Comparison of ENCODE assay signal across 9 mouse cellular contexts in genomic region chr2:32537941-32538340, GRCm38 (mm10). TPM values are rescaled to one million over a fixed set of nuclear protein-coding genes. Genes with fewer than 3 reads are reported as not detected.
DNase-seq lines count a peak whose midpoint lies in the region; ATAC-seq lines count a peak whose summit lies in the region.
"Had no signal": no experiment of that assay in that cellular context is flagged by ENCODE, and none has a peak within 500 bp of the region (broad histone marks: within the 10 kb centered on the region; RNA-seq: fewer than 3 reads in every experiment).

No protein-coding gene starts in this region.

- no peak overlapping the region for H3K4me3 ChIP-seq in forebrain, embryonic 16.5 days (replicated peaks; ENCODE audit: low read length)
- peak overlapping the region; percentile 92; the same call in 1 of the 2 replicates for H3K4me3 ChIP-seq in intestine, embryonic 15.5 days (replicated peaks)
- peak overlapping the region; percentile 94 for H3K4me3 ChIP-seq in midbrain, embryonic 13.5 days (replicated peaks)

- H3K27ac ChIP-seq in forebrain, embryonic 16.5 days (ENCODE audit: low read length): no peak overlapping the region
- H3K27ac ChIP-seq in intestine, embryonic 15.5 days: peak overlapping the region; percentile 69
- no peak overlapping the region for H3K27ac ChIP-seq in midbrain, embryonic 13.5 days

- peaks cover 49% of the 10 kb centered on the region for H3K4me1 ChIP-seq in forebrain, embryonic 16.5 days (replicated peaks; ENCODE audit: control insufficient read depth, insufficient read depth, low read length)
- peaks cover 47% of the 10 kb centered on the region for H3K4me1 ChIP-seq in intestine, embryonic 15.5 days (replicated peaks)
- peaks cover 63% of the 10 kb centered on the region for H3K4me1 ChIP-seq in midbrain, embryonic 13.5 days (replicated peaks)

- 78% methylated on average over 5 of the region's 5 CpGs for WGBS in forebrain, embryonic 16.5 days
- WGBS in intestine, embryonic 15.5 days: 73% methylated on average over 5 of the region's 5 CpGs
- WGBS in midbrain, embryonic 13.5 days: 81% methylated on average over 5 of the region's 5 CpGs

- H3K9me3 ChIP-seq in forebrain, embryonic 16.5 days (ENCODE audit: control insufficient read depth, low read length): no peaks in the 10 kb centered on the region
- no peaks in the 10 kb centered on the region for H3K9me3 ChIP-seq in intestine, embryonic 15.5 days
- no peaks in the 10 kb centered on the region for H3K9me3 ChIP-seq in midbrain, embryonic 13.5 days

- peak overlapping the region; percentile 79 for H3K4me2 ChIP-seq in forebrain, embryonic 16.5 days (ENCODE audit: low read length)
- peak overlapping the region; percentile 83 for H3K4me2 ChIP-seq in intestine, embryonic 15.5 days (replicated peaks)
- H3K4me2 ChIP-seq in midbrain, embryonic 13.5 days (replicated peaks): peak overlapping the region; percentile 71

- peak; percentile 96 for DNase-seq in heart, adult 11 months
- DNase-seq in heart, postnatal 25 days (ENCODE audit: low spot score): no peak
- no peak for DNase-seq in urinary bladder, adult 18-20 months (ENCODE audit: low spot score in 2 of 2)
- no peak for DNase-seq in ovary, postnatal 14 days (ENCODE audit: low spot score)
- DNase-seq in urinary bladder, adult 2 months (ENCODE audit: low spot score): no peak

- no peaks in the 10 kb centered on the region for H3K27me3 ChIP-seq in forebrain, embryonic 16.5 days (replicated peaks; ENCODE audit: control insufficient read depth, insufficient read depth, low read length)
- H3K27me3 ChIP-seq in intestine, embryonic 15.5 days (replicated peaks): no peaks in the 10 kb centered on the region
- H3K27me3 ChIP-seq in midbrain, embryonic 13.5 days: no peaks in the 10 kb centered on the region

- no peak for ATAC-seq in forebrain, embryonic 16.5 days
- ATAC-seq in intestine, embryonic 15.5 days: no peak
- no peak for ATAC-seq in midbrain, embryonic 13.5 days

- intact Hi-C loops in heart, postnatal 25 days (cut with DNase I): loop anchor here (1.0 kb wide), 1 partner anchor 28 kb away; no protein-coding TSS in a partner anchor

- H3K36me3 ChIP-seq in forebrain, embryonic 16.5 days (ENCODE audit: control insufficient read depth, insufficient read depth): no peaks in the 10 kb centered on the region
- H3K36me3 ChIP-seq in intestine, embryonic 15.5 days: no peaks in the 10 kb centered on the region
- H3K36me3 ChIP-seq in midbrain, embryonic 13.5 days: no peaks in the 10 kb centered on the region

- H3K9ac ChIP-seq in forebrain, embryonic 16.5 days (replicated peaks; ENCODE audit: low read depth, low read length): no peak overlapping the region; the same call in 1 of the 2 replicates
- peak overlapping the region; percentile 8; the same call in 1 of the 2 replicates for H3K9ac ChIP-seq in intestine, embryonic 15.5 days
- H3K9ac ChIP-seq in midbrain, embryonic 13.5 days (replicated peaks): peak overlapping the region; percentile 98; the same call in 1 of the 2 replicates

RNA-seq across cellular contexts. Expression of gene Fam102a, which starts 2.8 kb away (rescaled TPM):
- total RNA-seq in heart, postnatal 25 days (2021): 1 to 10 TPM; 7.8 to 9.2 TPM
- 4.7 and 5.6 TPM in 2 replicates for polyA plus RNA-seq in forebrain, embryonic 16.5 days (2015; fragmentation: Nextera tagmentation; extraction: Ambion mirVana)
- polyA plus RNA-seq in intestine, embryonic 15.5 days (2015; fragmentation: Nextera tagmentation; extraction: Ambion mirVana): 9.7 and 9.8 TPM in 2 replicates
- polyA plus RNA-seq in midbrain, embryonic 13.5 days (2015; fragmentation: Nextera tagmentation; extraction: Ambion mirVana): 5.6 and 7.3 TPM in 2 replicates
- 17.1 and 25.9 TPM in 2 replicates for polyA plus RNA-seq in urinary bladder, adult 2 months (2012; rRNA removed)

RNA-seq across cellular contexts. Expression of gene Dpm2, which starts 32.7 kb away (rescaled TPM):
- 10 to 100 TPM; 18.6 to 23.3 TPM for total RNA-seq in heart, postnatal 25 days (2021)
- 136 and 141 TPM in 2 replicates for polyA plus RNA-seq in forebrain, embryonic 16.5 days (2015; fragmentation: Nextera tagmentation; extraction: Ambion mirVana)
- 115 and 121 TPM in 2 replicates for polyA plus RNA-seq in intestine, embryonic 15.5 days (2015; fragmentation: Nextera tagmentation; extraction: Ambion mirVana)
- polyA plus RNA-seq in midbrain, embryonic 13.5 days (2015; fragmentation: Nextera tagmentation; extraction: Ambion mirVana): 133 and 147 TPM in 2 replicates
- polyA plus RNA-seq in urinary bladder, adult 2 months (2012; rRNA removed): 88.5 and 117 TPM in 2 replicates

RNA-seq across cellular contexts. Expression of gene Pip5kl1, which starts 36.7 kb away (rescaled TPM):
- not detected for total RNA-seq in heart, postnatal 25 days (2021)
- 3.9 and 6.8 TPM in 2 replicates for polyA plus RNA-seq in forebrain, embryonic 16.5 days (2015; fragmentation: Nextera tagmentation; extraction: Ambion mirVana)
- 0.56 and 0.69 TPM in 2 replicates for polyA plus RNA-seq in intestine, embryonic 15.5 days (2015; fragmentation: Nextera tagmentation; extraction: Ambion mirVana)
- polyA plus RNA-seq in midbrain, embryonic 13.5 days (2015; fragmentation: Nextera tagmentation; extraction: Ambion mirVana): 4.8 TPM in 2 replicates
- 0.08 TPM in 1 of 2 replicates, not detected in the other for polyA plus RNA-seq in urinary bladder, adult 2 months (2012; rRNA removed)
- total RNA-seq: common myeloid progenitor, adult 5-6 weeks had no signal

RNA-seq across cellular contexts. Expression of gene 9430097D07Rik, which starts 37.5 kb away (rescaled TPM):
- total RNA-seq in heart, postnatal 25 days (2021): not detected
- polyA plus RNA-seq in forebrain, embryonic 16.5 days (2015; fragmentation: Nextera tagmentation; extraction: Ambion mirVana): 0.42 and 0.60 TPM in 2 replicates
- not detected in 2 replicates for polyA plus RNA-seq in intestine, embryonic 15.5 days (2015; fragmentation: Nextera tagmentation; extraction: Ambion mirVana)
- 0.34 and 0.55 TPM in 2 replicates for polyA plus RNA-seq in midbrain, embryonic 13.5 days (2015; fragmentation: Nextera tagmentation; extraction: Ambion mirVana)
- polyA plus RNA-seq in urinary bladder, adult 2 months (2012; rRNA removed): 0.07 TPM in 1 of 2 replicates, not detected in the other
- total RNA-seq: common myeloid progenitor, adult 5-6 weeks had no signal

RNA-seq across cellular contexts. Expression of gene St6galnac4, which starts 49.0 kb away (rescaled TPM):
- 10 to 100 TPM; 17.7 to 21.4 TPM for total RNA-seq in heart, postnatal 25 days (2021)
- 27.4 and 29.6 TPM in 2 replicates for polyA plus RNA-seq in forebrain, embryonic 16.5 days (2015; fragmentation: Nextera tagmentation; extraction: Ambion mirVana)
- 16.4 and 18.8 TPM in 2 replicates for polyA plus RNA-seq in intestine, embryonic 15.5 days (2015; fragmentation: Nextera tagmentation; extraction: Ambion mirVana)
- polyA plus RNA-seq in midbrain, embryonic 13.5 days (2015; fragmentation: Nextera tagmentation; extraction: Ambion mirVana): 15.2 and 16.3 TPM in 2 replicates
- 13.3 and 16.1 TPM in 2 replicates for polyA plus RNA-seq in urinary bladder, adult 2 months (2012; rRNA removed)
